Mouse (Mus musculus) heart, postnatal 0 days (tissue): ENCODE data around the gene Hs3st6.

ENCODE experiments used
- CTCF ChIP-seq: IDR thresholded peaks from 2 replicates; pipeline ENCODE4 v1.5.1; 2016; ENCODE audit warnings: antibody characterized with exemption, control low read depth, low read depth
- EP300 ChIP-seq: IDR thresholded peaks from 2 replicates; pipeline ENCODE4 v1.6.1; 2016; ENCODE audit warnings: antibody characterized with exemption, low read depth

DNA sequence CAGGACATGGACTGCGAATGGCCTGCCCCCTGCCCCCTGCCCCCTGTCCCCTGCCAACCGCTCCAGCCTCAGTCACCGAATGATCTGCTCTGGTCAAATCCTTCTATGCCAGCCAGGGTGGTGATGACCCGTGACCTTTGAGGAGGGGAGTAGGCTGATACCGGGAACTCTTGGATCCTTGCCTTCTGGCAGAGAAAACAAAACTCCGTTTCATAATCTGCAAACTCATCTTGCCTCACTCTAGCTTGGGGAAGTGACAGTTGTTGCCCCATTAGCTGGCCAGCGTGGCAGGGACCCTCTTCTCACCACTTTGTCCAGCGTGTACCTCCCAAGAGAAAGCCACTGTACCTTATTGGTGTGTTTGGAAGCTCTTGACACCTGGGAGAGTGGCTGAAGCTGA lies 10.5 kb upstream of the Hs3st6 start:
- TF ChIP-seq EP300 (no peak), CTCF (no peak)
